ENCODE assay signal across 8 mouse cellular contexts in genomic region chr4:122983486-122984261, GRCm38 (mm10). TPM values are rescaled to one million over a fixed set of nuclear protein-coding genes. Genes with fewer than 3 reads are reported as not detected.
DNase-seq lines count a peak whose midpoint lies in the region; ATAC-seq and TF ChIP-seq lines count a peak whose summit lies in the region.

No protein-coding gene starts in this region.

- H3K36me3 ChIP-seq in heart, embryonic 12.5 days = no peaks in the 10 kb centered on the region
- no peaks in the 10 kb centered on the region for H3K36me3 ChIP-seq in embryonic facial prominence, embryonic 11.5 days (replicated peaks; ENCODE audit: control insufficient read depth, insufficient read depth, low read depth, low read length)
- no peaks in the 10 kb centered on the region for H3K36me3 ChIP-seq in intestine, embryonic 16.5 days (ENCODE audit: control insufficient read depth, insufficient read depth, low read length)
- no peaks in the 10 kb centered on the region for H3K36me3 ChIP-seq in neural tube, embryonic 13.5 days
- H3K36me3 ChIP-seq in kidney, adult 2 months (ENCODE audit: control insufficient read depth, insufficient read depth, low read length) = no peaks in the 10 kb centered on the region

- peak overlapping the region; percentile 25; the same call in 1 of the 2 replicates for H3K4me3 ChIP-seq in heart, embryonic 12.5 days
- peak overlapping the region; percentile 5; the same call in 1 of the 2 replicates for H3K4me3 ChIP-seq in embryonic facial prominence, embryonic 11.5 days (ENCODE audit: low read depth, low read length)
- H3K4me3 ChIP-seq in intestine, embryonic 16.5 days (ENCODE audit: low read length) = no peak overlapping the region
- peak overlapping the region; percentile 12; the same call in 1 of the 2 replicates for H3K4me3 ChIP-seq in neural tube, embryonic 13.5 days
- no peak overlapping the region for H3K4me3 ChIP-seq in kidney, adult 2 months (ENCODE audit: insufficient read depth, low read depth, low read length)

- no peak for ATAC-seq in heart, embryonic 12.5 days (ENCODE audit: insufficient number of reproducible peaks, low FRiP score)
- ATAC-seq in embryonic facial prominence, embryonic 11.5 days (replicated peaks; ENCODE audit: insufficient number of reproducible peaks, low FRiP score, low TSS enrichment, low read depth) = no peak
- no peak for ATAC-seq in intestine, embryonic 16.5 days
- peak; percentile 44; the same call in 1 of the 2 replicates for ATAC-seq in neural tube, embryonic 13.5 days (ENCODE audit: low read depth)

- no peak for TF ChIP-seq CTCF in kidney, adult 2 months (conservative IDR thresholded peaks at IDR 0.05; ENCODE audit: insufficient read depth, insufficient read length, low read depth, low read length)

- no peaks in the 10 kb centered on the region for H3K9me3 ChIP-seq in heart, embryonic 12.5 days (replicated peaks)
- no peaks in the 10 kb centered on the region for H3K9me3 ChIP-seq in embryonic facial prominence, embryonic 11.5 days (replicated peaks; ENCODE audit: control insufficient read depth, low read length)
- H3K9me3 ChIP-seq in intestine, embryonic 16.5 days (ENCODE audit: control insufficient read depth, low read length) = no peaks in the 10 kb centered on the region
- no peaks in the 10 kb centered on the region for H3K9me3 ChIP-seq in neural tube, embryonic 13.5 days

- H3K4me2 ChIP-seq in heart, embryonic 12.5 days = peak overlapping the region; percentile 51
- H3K4me2 ChIP-seq in embryonic facial prominence, embryonic 11.5 days (ENCODE audit: low read depth, low read length) = peak overlapping the region; percentile 29; the same call in 1 of the 2 replicates
- H3K4me2 ChIP-seq in intestine, embryonic 16.5 days (ENCODE audit: low read depth, low read length) = no peak overlapping the region
- peak overlapping the region; percentile 42 for H3K4me2 ChIP-seq in neural tube, embryonic 13.5 days

- WGBS in heart, embryonic 12.5 days = 22% methylated on average over 17 of the region's 17 CpGs
- 23% methylated on average over 17 of the region's 17 CpGs for WGBS in embryonic facial prominence, embryonic 11.5 days
- 27% methylated on average over 17 of the region's 17 CpGs for WGBS in intestine, embryonic 16.5 days
- 27% methylated on average over 17 of the region's 17 CpGs for WGBS in neural tube, embryonic 13.5 days
- WGBS in kidney, adult 2 months = 51% methylated on average over 17 of the region's 17 CpGs

- no peak overlapping the region for H3K27ac ChIP-seq in heart, embryonic 12.5 days (ENCODE audit: poor library complexity, severe bottlenecking)
- no peak overlapping the region for H3K27ac ChIP-seq in embryonic facial prominence, embryonic 11.5 days (replicated peaks; ENCODE audit: low read depth, low read length)
- no peak overlapping the region for H3K27ac ChIP-seq in intestine, embryonic 16.5 days (ENCODE audit: low read length)
- no peak overlapping the region for H3K27ac ChIP-seq in neural tube, embryonic 13.5 days (replicated peaks)
- no peak overlapping the region for H3K27ac ChIP-seq in kidney, adult 2 months (ENCODE audit: insufficient read depth, low read depth, low read length)

- peaks cover 35% of the 10 kb centered on the region for H3K27me3 ChIP-seq in heart, embryonic 12.5 days (replicated peaks)
- peaks cover 9% of the 10 kb centered on the region for H3K27me3 ChIP-seq in embryonic facial prominence, embryonic 11.5 days (ENCODE audit: control insufficient read depth, insufficient read depth, low read length)
- peaks cover 9% of the 10 kb centered on the region for H3K27me3 ChIP-seq in intestine, embryonic 16.5 days (replicated peaks; ENCODE audit: control insufficient read depth, insufficient read depth, low read length)
- H3K27me3 ChIP-seq in neural tube, embryonic 13.5 days = peaks cover 27% of the 10 kb centered on the region
- no peaks in the 10 kb centered on the region for H3K27me3 ChIP-seq in kidney, adult 2 months (replicated peaks; ENCODE audit: control insufficient read depth, insufficient read depth, low read length)

- H3K4me1 ChIP-seq in heart, embryonic 12.5 days (replicated peaks) = peaks cover 22% of the 10 kb centered on the region; the same call in 1 of the 2 replicates
- H3K4me1 ChIP-seq in embryonic facial prominence, embryonic 11.5 days (ENCODE audit: control insufficient read depth, insufficient read depth, low read length) = no peaks in the 10 kb centered on the region
- H3K4me1 ChIP-seq in intestine, embryonic 16.5 days (ENCODE audit: control insufficient read depth, insufficient read depth, low read length) = peaks cover 11% of the 10 kb centered on the region; the same call in 1 of the 2 replicates
- H3K4me1 ChIP-seq in neural tube, embryonic 13.5 days (replicated peaks) = peaks cover 16% of the 10 kb centered on the region
- no peaks in the 10 kb centered on the region for H3K4me1 ChIP-seq in kidney, adult 2 months (ENCODE audit: control insufficient read depth, insufficient read depth, low read length)

- H3K9ac ChIP-seq in heart, embryonic 12.5 days = no peak overlapping the region
- no peak overlapping the region for H3K9ac ChIP-seq in embryonic facial prominence, embryonic 11.5 days (replicated peaks; ENCODE audit: low read length)
- 0 out of 2 replicates have a peak overlapping the region, but pooled peaks have one; percentile 30 for H3K9ac ChIP-seq in intestine, embryonic 16.5 days (ENCODE audit: low read depth, low read length)
- H3K9ac ChIP-seq in neural tube, embryonic 13.5 days = peak overlapping the region; percentile 53; the same call in 1 of the 2 replicates

- TF ChIP-seq POLR2A in kidney, adult 2 months (IDR thresholded peaks at IDR 0.05; ENCODE audit: low read depth, low read length) = no peak

- DNase-seq in heart, postnatal 10 days = no peak
- DNase-seq in embryonic facial prominence, embryonic 11.5 days (ENCODE audit: low spot score) = no peak
- no peak for DNase-seq in adrenal gland, postnatal 25 days
- DNase-seq in adrenal gland, postnatal 36 days = no peak
- DNase-seq in kidney, adult 2 months = no peak

- intact Hi-C loops in heart, postnatal 10 days (cut with DNase I) = loop anchor here (2.0 kb wide), 2 partner anchors 71 to 175 kb away; no protein-coding TSS in a partner anchor

RNA-seq across cellular contexts. Expression of gene Mycl, which starts 11.8 kb away (rescaled TPM):
- polyA plus RNA-seq in heart, embryonic 12.5 days (2016; fragmentation: Nextera tagmentation; extraction: Ambion mirVana) = 0.74 and 1.2 TPM in 2 replicates
- under 1 TPM; 0.22 to 0.84 TPM for total RNA-seq in heart, postnatal 10 days (2021)
- polyA plus RNA-seq in embryonic facial prominence, embryonic 11.5 days (2014; fragmentation: Nextera tagmentation; extraction: Ambion mirVana) = 40.0 and 46.3 TPM in 2 replicates
- polyA plus RNA-seq in intestine, embryonic 16.5 days (2015; fragmentation: Nextera tagmentation; extraction: Ambion mirVana) = 5.1 and 5.3 TPM in 2 replicates
- polyA plus RNA-seq in neural tube, embryonic 13.5 days (2015; fragmentation: Nextera tagmentation; extraction: Ambion mirVana) = 59.6 and 61.3 TPM in 2 replicates
- 1.1 and 1.2 TPM in 2 replicates for total RNA-seq in adrenal gland, postnatal 25 days (2021)
- total RNA-seq in adrenal gland, postnatal 36 days (2021) = 1 to 10 TPM; 3.8 to 4.9 TPM
- polyA plus RNA-seq in kidney, adult 2 months (2012; rRNA removed) = 1.5 and 1.6 TPM in 2 replicates

RNA-seq across cellular contexts. Expression of gene Mfsd2a, which starts 22.7 kb away (rescaled TPM):
- 1.1 and 1.8 TPM in 2 replicates for polyA plus RNA-seq in heart, embryonic 12.5 days (2016; fragmentation: Nextera tagmentation; extraction: Ambion mirVana)
- total RNA-seq in heart, postnatal 10 days (2021) = 1 to 10 TPM in 1 of 2 experiments, under 1 TPM in 1; 0.12 to 2.3 TPM
- polyA plus RNA-seq in embryonic facial prominence, embryonic 11.5 days (2014; fragmentation: Nextera tagmentation; extraction: Ambion mirVana) = 8.2 and 8.7 TPM in 2 replicates
- 3.3 and 4.0 TPM in 2 replicates for polyA plus RNA-seq in intestine, embryonic 16.5 days (2015; fragmentation: Nextera tagmentation; extraction: Ambion mirVana)
- polyA plus RNA-seq in neural tube, embryonic 13.5 days (2015; fragmentation: Nextera tagmentation; extraction: Ambion mirVana) = 30.2 and 30.3 TPM in 2 replicates
- 1.7 TPM in 1 of 2 replicates, not detected in the other for total RNA-seq in adrenal gland, postnatal 25 days (2021)
- 1 to 10 TPM; 5.4 to 6.6 TPM for total RNA-seq in adrenal gland, postnatal 36 days (2021)
- polyA plus RNA-seq in kidney, adult 2 months (2012; rRNA removed) = 27.6 and 43.9 TPM in 2 replicates

RNA-seq across cellular contexts. Expression of gene Trit1, which starts 32.7 kb away (rescaled TPM):
- 13.4 and 14.3 TPM in 2 replicates for polyA plus RNA-seq in heart, embryonic 12.5 days (2016; fragmentation: Nextera tagmentation; extraction: Ambion mirVana)
- total RNA-seq in heart, postnatal 10 days (2021) = 1 to 10 TPM; 7.7 to 8.3 TPM
- polyA plus RNA-seq in embryonic facial prominence, embryonic 11.5 days (2014; fragmentation: Nextera tagmentation; extraction: Ambion mirVana) = 21.6 and 21.9 TPM in 2 replicates
- polyA plus RNA-seq in intestine, embryonic 16.5 days (2015; fragmentation: Nextera tagmentation; extraction: Ambion mirVana) = 12.7 and 16.0 TPM in 2 replicates
- 23.0 and 27.2 TPM in 2 replicates for polyA plus RNA-seq in neural tube, embryonic 13.5 days (2015; fragmentation: Nextera tagmentation; extraction: Ambion mirVana)
- 15.9 and 22.5 TPM in 2 replicates for total RNA-seq in adrenal gland, postnatal 25 days (2021)
- 10 to 100 TPM; 25.2 to 25.7 TPM for total RNA-seq in adrenal gland, postnatal 36 days (2021)
- polyA plus RNA-seq in kidney, adult 2 months (2012; rRNA removed) = 4.7 and 5.1 TPM in 2 replicates

Comparison
In these comparisons a context has a peak if more than half of its experiments do, and no peak if none do; other contexts are left out.
1. H3K4me3 ChIP-seq: peak in heart, embryonic 12.5 days (single experiment), embryonic facial prominence, embryonic 11.5 days (single experiment) and neural tube, embryonic 13.5 days (single experiment); none in intestine, embryonic 16.5 days (single experiment) and kidney, adult 2 months (single experiment).
2. H3K9ac ChIP-seq: peak in intestine, embryonic 16.5 days (single experiment) and neural tube, embryonic 13.5 days (single experiment); none in heart, embryonic 12.5 days (single experiment) and embryonic facial prominence, embryonic 11.5 days (single experiment).